Mouse (Mus musculus): ENCODE data around the gene Car5a. TPM values are rescaled to one million over a fixed set of nuclear protein-coding genes. Genes with fewer than 3 reads are reported as not detected.

The Car5a gene
- polyA plus RNA-seq, 1 experiment, result not detected

GRCm38 (mm10) chr8:121936391-121936790 is 8.3 kb downstream of the Car5a start:
- no peak for TF ChIP-seq POLR2A (IDR thresholded peaks at IDR 0.05; ENCODE audit: borderline replicate concordance, low read depth, low read length)
- no peak for TF ChIP-seq CTCF (IDR thresholded peaks at IDR 0.05; ENCODE audit: low read depth, low read length)
- Histone ChIP-seq H3K27ac (ENCODE audit: insufficient read depth, low read depth, low read length) (no peak overlapping the region), H3K4me3 (ENCODE audit: insufficient read depth, low read length) (no peak overlapping the region), H3K4me1 (ENCODE audit: control insufficient read depth, insufficient read depth, low read length) (peaks cover 13% of the 10 kb centered on the region)

GRCm38 (mm10) chr8:121935341-121936294 is 9.1 kb downstream of the Car5a start:
- TF ChIP-seq CTCF (IDR thresholded peaks at IDR 0.05; ENCODE audit: low read depth, low read length) (no peak), POLR2A (IDR thresholded peaks at IDR 0.05; ENCODE audit: borderline replicate concordance, low read depth, low read length) (no peak)
- peaks cover 17% of the 10 kb centered on the region for H3K4me1 ChIP-seq (ENCODE audit: control insufficient read depth, insufficient read depth, low read length)
- no peak overlapping the region for H3K27ac ChIP-seq (ENCODE audit: insufficient read depth, low read depth, low read length)
- no peak overlapping the region for H3K4me3 ChIP-seq (ENCODE audit: insufficient read depth, low read length)

DNA sequence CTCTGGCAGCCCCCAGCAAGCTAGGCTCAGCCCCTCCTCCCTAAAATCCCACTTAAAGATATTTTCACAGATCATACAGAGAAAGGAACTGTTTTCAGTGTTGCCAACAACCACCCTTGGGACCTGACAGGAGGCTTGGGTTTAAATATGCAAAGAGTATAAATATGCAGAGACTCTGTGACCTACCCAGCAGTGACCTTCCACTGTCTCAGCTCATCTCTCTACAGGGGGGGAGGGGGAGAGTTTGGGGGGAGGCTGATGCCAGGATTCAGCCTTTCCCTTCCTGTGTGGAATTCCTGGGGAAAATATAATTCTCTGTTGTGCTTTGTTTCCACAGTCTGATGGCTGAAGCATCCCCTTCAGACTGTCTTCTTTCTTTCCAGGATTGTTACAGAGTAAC is 9.8 kb downstream of the Car5a start:
- no peak overlapping the region for H3K4me3 ChIP-seq (ENCODE audit: insufficient read depth, low read length)
- no peak overlapping the region for H3K27ac ChIP-seq (ENCODE audit: insufficient read depth, low read depth, low read length)
- H3K4me1 ChIP-seq (ENCODE audit: control insufficient read depth, insufficient read depth, low read length), result peaks cover 22% of the 10 kb centered on the region
- no peak; the same call in 1 of the 2 replicates for TF ChIP-seq CTCF (IDR thresholded peaks at IDR 0.05; ENCODE audit: low read depth, low read length)
- TF ChIP-seq POLR2A (IDR thresholded peaks at IDR 0.05; ENCODE audit: borderline replicate concordance, low read depth, low read length), result no peak

DNA sequence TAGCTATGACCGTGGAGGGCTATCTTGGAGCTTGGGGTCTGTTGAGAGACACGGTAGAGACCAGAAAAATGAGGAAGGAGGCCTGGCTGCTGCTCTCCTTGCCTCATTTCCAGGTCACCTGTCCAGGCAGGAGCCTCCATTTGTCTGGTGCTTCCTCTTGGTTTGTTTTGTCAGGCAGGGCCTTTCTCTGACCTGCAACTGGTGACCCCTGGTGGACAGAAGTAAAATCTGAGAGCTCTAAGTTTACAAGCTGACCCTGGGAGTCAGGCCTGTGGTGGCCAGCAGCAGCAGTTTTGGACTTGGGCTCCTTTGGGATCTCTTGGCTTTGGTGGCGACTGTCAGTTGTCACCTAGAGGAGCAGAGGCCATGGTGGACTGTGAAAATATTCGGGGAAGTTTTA is 10.2 kb downstream of the Car5a start:
- peaks cover 24% of the 10 kb centered on the region for H3K4me1 ChIP-seq (ENCODE audit: control insufficient read depth, insufficient read depth, low read length)
- TF ChIP-seq CTCF (IDR thresholded peaks at IDR 0.05; ENCODE audit: low read depth, low read length), result peak; percentile 26
- no peak for TF ChIP-seq POLR2A (IDR thresholded peaks at IDR 0.05; ENCODE audit: borderline replicate concordance, low read depth, low read length)
- no peak overlapping the region for H3K27ac ChIP-seq (ENCODE audit: insufficient read depth, low read depth, low read length)
- no peak overlapping the region for H3K4me3 ChIP-seq (ENCODE audit: insufficient read depth, low read length)

- Histone ChIP-seq H3K27ac (ENCODE audit: insufficient read depth, low read depth, low read length) (no peak overlapping the region), H3K4me1 (ENCODE audit: control insufficient read depth, insufficient read depth, low read length) (peaks cover 21% of the 10 kb centered on the region), H3K4me3 (ENCODE audit: insufficient read depth, low read length) (no peak overlapping the region)
- TF ChIP-seq POLR2A (IDR thresholded peaks at IDR 0.05; ENCODE audit: borderline replicate concordance, low read depth, low read length) (no peak), CTCF (IDR thresholded peaks at IDR 0.05; ENCODE audit: low read depth, low read length) (no peak)
Observed at GRCm38 (mm10) chr8:121932668-121933520, 11.8 kb downstream of the Car5a start.

GRCm38 (mm10) chr8:121932026-121932667 is 12.6 kb downstream of the Car5a start:
- H3K4me1 ChIP-seq (ENCODE audit: control insufficient read depth, insufficient read depth, low read length), result peaks cover 22% of the 10 kb centered on the region
- H3K27ac ChIP-seq (ENCODE audit: insufficient read depth, low read depth, low read length), result no peak overlapping the region
- no peak for TF ChIP-seq POLR2A (IDR thresholded peaks at IDR 0.05; ENCODE audit: borderline replicate concordance, low read depth, low read length)
- TF ChIP-seq CTCF (IDR thresholded peaks at IDR 0.05; ENCODE audit: low read depth, low read length), result no peak
- no peak overlapping the region for H3K4me3 ChIP-seq (ENCODE audit: insufficient read depth, low read length)

- Histone ChIP-seq H3K27ac (ENCODE audit: insufficient read depth, low read depth, low read length) (no peak overlapping the region), H3K4me3 (ENCODE audit: insufficient read depth, low read length) (no peak overlapping the region), H3K4me1 (ENCODE audit: control insufficient read depth, insufficient read depth, low read length) (peaks cover 22% of the 10 kb centered on the region)
- TF ChIP-seq POLR2A (IDR thresholded peaks at IDR 0.05; ENCODE audit: borderline replicate concordance, low read depth, low read length) (no peak), CTCF (IDR thresholded peaks at IDR 0.05; ENCODE audit: low read depth, low read length) (no peak)
Observed at GRCm38 (mm10) chr8:121931571-121931970, 13.1 kb downstream of the Car5a start.

- TF ChIP-seq POLR2A (IDR thresholded peaks at IDR 0.05; ENCODE audit: borderline replicate concordance, low read depth, low read length), result no peak
- no peak for TF ChIP-seq CTCF (IDR thresholded peaks at IDR 0.05; ENCODE audit: low read depth, low read length)
- Histone ChIP-seq H3K27ac (ENCODE audit: insufficient read depth, low read depth, low read length) (no peak overlapping the region), H3K4me3 (ENCODE audit: insufficient read depth, low read length) (no peak overlapping the region), H3K4me1 (ENCODE audit: control insufficient read depth, insufficient read depth, low read length) (peaks cover 22% of the 10 kb centered on the region)
Observed at GRCm38 (mm10) chr8:121930047-121930446, 14.7 kb downstream of the Car5a start.

DNA sequence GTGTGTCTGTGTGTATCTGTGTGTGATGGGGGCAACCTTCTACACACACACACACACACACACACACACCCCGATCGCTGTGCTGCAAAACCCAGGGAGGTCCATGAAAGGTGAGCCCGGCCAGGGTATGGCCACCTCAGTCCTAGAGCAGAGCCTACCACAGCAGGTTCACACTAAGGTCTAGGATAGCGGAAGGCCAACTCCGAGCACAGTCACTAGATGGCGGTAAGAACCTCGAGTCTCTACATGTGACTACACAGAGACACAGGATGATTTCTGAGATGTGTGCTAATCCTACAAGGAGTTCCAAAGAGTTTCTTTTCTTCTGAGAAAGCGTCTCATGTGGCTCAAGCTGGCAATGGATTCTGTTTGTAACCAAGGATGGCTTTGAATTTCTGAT is 17.4 kb downstream of the Car5a start:
- Histone ChIP-seq H3K4me3 (ENCODE audit: insufficient read depth, low read length) (no peak overlapping the region), H3K4me1 (ENCODE audit: control insufficient read depth, insufficient read depth, low read length) (peaks cover 19% of the 10 kb centered on the region), H3K27ac (ENCODE audit: insufficient read depth, low read depth, low read length) (no peak overlapping the region)
- no peak for TF ChIP-seq POLR2A (IDR thresholded peaks at IDR 0.05; ENCODE audit: borderline replicate concordance, low read depth, low read length)
- 0 out of 2 replicates have a peak, but pooled peaks have one; percentile 19 for TF ChIP-seq CTCF (IDR thresholded peaks at IDR 0.05; ENCODE audit: low read depth, low read length)

All from bone marrow macrophage, adult 2 months (primary cell).